Mouse (Mus musculus) embryonic facial prominence, embryonic 14.5 days (tissue): ENCODE results near the gene Rbp4. TPM values are rescaled to one million over a fixed set of nuclear protein-coding genes. Genes with fewer than 3 reads are reported as not detected.

Experiments used
- ATAC-seq: fragments of 200-750 bp; cut with Nextera tagmentation; 2 replicates; pipeline ENCODE4 v1.8.0; 2017; ENCODE audit warnings: low read depth, moderate number of reproducible peaks, moderate TSS enrichment
- DNase-seq: peaks from one replicate; pipeline ENCODE4 v3.0.0-alpha.2; 2015; ENCODE audit warnings: low spot score
- H3K27ac ChIP-seq: fragments of 300-500 bp; sonication (generic); replicated peaks from 2 replicates; pipeline ENCODE4 v1.5.1; 2014; ENCODE audit warnings: low read depth, mild to moderate bottlenecking, low read length, moderate library complexity
- H3K27me3 ChIP-seq: fragments of 300-500 bp; sonication (generic); replicated peaks from 2 replicates; pipeline ENCODE4 v1.6.1; 2014; ENCODE audit warnings: low read length; ENCODE audit not compliant: control insufficient read depth, insufficient read depth
- H3K36me3 ChIP-seq: fragments of 300-500 bp; sonication (generic); 2 replicates; pipeline ENCODE4 v1.6.1; 2014; ENCODE audit warnings: low read length, mixed read lengths; ENCODE audit not compliant: control insufficient read depth, insufficient read depth
- H3K4me1 ChIP-seq: fragments of 300-500 bp; sonication (generic); 2 replicates; pipeline ENCODE4 v1.6.1; 2014; ENCODE audit warnings: antibody characterized with exemption, low read length; ENCODE audit not compliant: control insufficient read depth, insufficient read depth
- H3K4me2 ChIP-seq: fragments of 300-500 bp; sonication (generic); 2 replicates; pipeline ENCODE4 v1.6.1; 2014; ENCODE audit warnings: low read depth, mild to moderate bottlenecking, low read length, moderate library complexity, mixed read lengths
- H3K4me3 ChIP-seq: fragments of 300-500 bp; sonication (generic); 2 replicates; pipeline ENCODE4 v1.5.1; 2014; ENCODE audit warnings: low read depth, mild to moderate bottlenecking, low read length
- H3K9ac ChIP-seq: fragments of 300-500 bp; sonication (generic); 2 replicates; pipeline ENCODE4 v1.6.1; 2014; ENCODE audit warnings: low read depth, mild to moderate bottlenecking, low read length, moderate library complexity, mixed read lengths
- H3K9me3 ChIP-seq: fragments of 300-500 bp; sonication (generic); 2 replicates; pipeline ENCODE4 v1.6.1; 2016; ENCODE audit warnings: low read length; ENCODE audit not compliant: control insufficient read depth
- WGBS: fragments of 180-500 bp; shearing (Covaris S2); extraction: QIAGEN DNeasy Blood & Tissue Kit; methylation state at CpG from one replicate; pipeline ENCODE4 v1.1.7; 2014; 5-methylcytosine and 5-hydroxymethylcytosine counted together
- polyA plus RNA-seq: library from polyadenylated mRNA; unstranded; fragments of >200 nt; fragmentation: Nextera tagmentation; extraction: Ambion mirVana; gene quantifications from 2 replicates; pipeline ENCODE4 v1.2.1, GENCODE M21; 2014

Gene Rbp4
- polyA plus RNA-seq, 1 experiment from 2014 or later: 20.9 TPM

- DNase-seq (no peak), ATAC-seq (peak; percentile 53)
- no peaks in the 10 kb centered on the region for H3K9me3 ChIP-seq
- peaks cover 58% of the 10 kb centered on the region for H3K27me3 ChIP-seq
- no peaks in the 10 kb centered on the region for H3K36me3 ChIP-seq
- peaks cover 4% of the 10 kb centered on the region; the same call in 1 of the 2 replicates for H3K4me1 ChIP-seq
- no peak within 1 kb of the TSS for H3K27ac ChIP-seq
- WGBS: under 1% methylated on average over 74 of the region's 77 CpGs
- H3K4me2 ChIP-seq: peak within 1 kb of the TSS; percentile 55
- peak within 1 kb of the TSS; percentile 34 for H3K4me3 ChIP-seq
- H3K9ac ChIP-seq: peak within 1 kb of the TSS; percentile 14; the same call in 1 of the 2 replicates
Observed at GRCm38 (mm10) chr19:38096858-38097758, 28.0 kb downstream of the Rbp4 start, which contains the start of gene Ffar4. Gene Ffar4 (plus strand): TSS chr19:38097071.

DNA sequence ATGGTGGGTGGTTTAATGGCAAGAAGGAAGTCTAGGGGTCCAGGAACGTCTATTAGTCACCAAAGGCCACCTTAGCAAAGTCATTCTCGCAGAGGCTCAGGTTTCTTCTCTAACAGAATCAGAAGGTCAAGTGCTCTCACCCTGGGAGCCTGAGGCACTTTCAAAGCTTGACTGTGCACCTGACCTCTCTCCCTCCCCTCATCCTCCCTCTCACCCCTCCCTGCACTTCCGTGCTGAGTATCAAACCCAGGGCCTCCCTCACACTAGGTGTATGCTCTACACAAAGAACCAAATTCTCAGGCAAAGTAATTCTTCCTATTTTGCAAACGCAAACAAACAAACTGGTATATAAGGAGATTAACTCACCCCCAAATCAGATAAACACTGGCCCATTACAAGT is 28.9 kb downstream of the Rbp4 start:
- Histone ChIP-seq H3K9ac (no peak overlapping the region), H3K4me1 (peaks cover 4% of the 10 kb centered on the region; the same call in 1 of the 2 replicates), H3K9me3 (no peaks in the 10 kb centered on the region), H3K27me3 (peaks cover 58% of the 10 kb centered on the region), H3K36me3 (no peaks in the 10 kb centered on the region), H3K4me3 (no peak overlapping the region), H3K4me2 (no peak overlapping the region), H3K27ac (no peak overlapping the region)
- WGBS: 4% methylated on average over 4 of the region's 4 CpGs
- DNase-seq: no peak
- no peak for ATAC-seq

DNA sequence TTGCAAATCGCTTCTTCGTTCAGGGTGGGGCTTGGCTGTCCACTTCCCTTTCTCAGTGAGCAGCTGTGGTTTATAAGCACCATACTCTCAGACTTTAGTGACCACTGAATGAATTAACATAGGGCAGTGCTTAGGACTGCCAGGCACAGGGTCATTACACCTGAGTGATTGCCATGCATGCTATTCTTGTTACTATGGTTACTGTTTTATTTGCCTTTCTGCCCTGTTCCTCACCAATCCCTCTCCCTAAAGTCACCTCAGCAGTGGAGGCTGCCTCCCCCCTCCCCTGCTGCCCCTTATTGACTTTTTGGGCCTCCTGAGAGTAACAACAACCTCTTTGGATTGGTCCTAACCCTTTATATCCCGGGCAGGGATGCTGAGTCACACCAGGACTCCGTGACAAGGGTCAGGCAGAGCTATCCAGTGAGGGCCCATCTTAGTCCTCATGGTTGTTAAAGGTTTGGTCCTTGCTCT is 33.5 kb downstream of the Rbp4 start:
- DNase-seq: no peak
- H3K4me2 ChIP-seq: no peak overlapping the region
- WGBS: 59% methylated on average over 4 of the region's 4 CpGs
- no peak overlapping the region for H3K27ac ChIP-seq
- H3K4me3 ChIP-seq: no peak overlapping the region
- H3K36me3 ChIP-seq: no peaks in the 10 kb centered on the region
- no peak overlapping the region for H3K9ac ChIP-seq
- no peaks in the 10 kb centered on the region for H3K9me3 ChIP-seq
- no peaks in the 10 kb centered on the region for H3K4me1 ChIP-seq
- no peak for ATAC-seq
- H3K27me3 ChIP-seq: peaks cover 26% of the 10 kb centered on the region

GRCm38 (mm10) chr19:38089358-38089757 is 35.7 kb downstream of the Rbp4 start:
- H3K27ac ChIP-seq: no peak overlapping the region
- no peak for ATAC-seq
- no peak overlapping the region for H3K4me2 ChIP-seq
- H3K27me3 ChIP-seq: peaks cover 6% of the 10 kb centered on the region
- H3K36me3 ChIP-seq: no peaks in the 10 kb centered on the region
- no peak overlapping the region for H3K4me3 ChIP-seq
- no peaks in the 10 kb centered on the region for H3K4me1 ChIP-seq
- DNase-seq: no peak
- H3K9ac ChIP-seq: no peak overlapping the region
- no peaks in the 10 kb centered on the region for H3K9me3 ChIP-seq
- WGBS: 68% methylated on average over 8 of the region's 8 CpGs

DNA sequence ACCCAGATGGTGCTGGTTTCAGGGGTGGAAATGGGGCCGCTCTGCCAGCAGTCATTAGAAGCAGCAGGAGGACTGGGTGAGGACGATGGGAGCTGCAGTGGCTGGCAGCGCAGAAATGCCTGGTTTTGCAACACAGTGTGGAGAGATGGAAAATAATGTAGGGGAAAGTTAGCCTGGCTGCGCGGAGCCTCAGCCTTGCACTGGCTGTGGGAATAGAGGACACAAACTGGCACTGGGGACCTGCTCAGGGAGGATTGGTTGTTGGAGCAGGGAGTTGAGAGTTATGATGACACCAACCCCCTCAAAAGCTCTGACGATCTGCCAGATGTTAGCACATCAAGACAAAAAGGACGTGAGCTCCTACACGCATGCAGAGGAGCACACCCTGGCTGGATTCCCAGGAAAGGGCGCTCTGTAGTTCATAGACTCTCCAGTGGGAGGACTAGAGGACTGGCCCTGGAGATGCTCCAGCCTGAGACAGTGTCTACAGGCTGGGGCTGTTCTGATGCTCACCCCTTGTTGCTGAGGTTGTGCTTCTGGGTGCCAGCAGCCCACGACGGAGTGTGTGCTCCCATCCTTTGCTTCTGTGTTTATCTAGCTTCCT is 38.0 kb downstream of the Rbp4 start:
- peak; percentile 68 for DNase-seq
- WGBS: 57% methylated on average over 10 of the region's 11 CpGs
- H3K4me2 ChIP-seq: no peak overlapping the region
- no peak overlapping the region for H3K4me3 ChIP-seq
- no peaks in the 10 kb centered on the region; the same call in 1 of the 2 replicates for H3K27me3 ChIP-seq
- no peaks in the 10 kb centered on the region for H3K36me3 ChIP-seq
- 0 out of 2 replicates have a peak overlapping the region, but pooled peaks have one; percentile 10 for H3K9ac ChIP-seq
- ATAC-seq: peak; percentile 70; the same call in 1 of the 2 replicates
- no peak overlapping the region for H3K27ac ChIP-seq
- no peaks in the 10 kb centered on the region for H3K9me3 ChIP-seq
- H3K4me1 ChIP-seq: no peaks in the 10 kb centered on the region

DNA sequence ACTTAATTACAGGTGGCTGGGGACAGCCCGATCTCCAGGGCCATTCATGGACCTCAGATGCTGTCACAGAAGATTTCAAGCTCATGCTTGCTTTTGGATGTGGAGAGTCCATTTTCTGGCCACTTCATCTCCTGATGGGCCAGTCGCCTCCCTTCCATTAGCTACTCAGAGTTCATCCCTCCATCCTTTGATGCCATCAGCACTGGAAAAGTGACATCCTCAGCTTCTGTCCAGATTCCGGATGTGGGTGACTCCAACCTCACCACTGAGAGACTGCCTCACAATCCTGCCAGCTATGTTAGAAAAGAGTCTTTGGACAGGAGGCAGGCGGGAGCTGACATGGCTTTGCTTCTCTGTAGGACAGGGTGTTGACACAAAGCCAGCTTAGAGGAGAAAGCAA is 39.2 kb downstream of the Rbp4 start:
- Histone ChIP-seq H3K9me3 (no peaks in the 10 kb centered on the region), H3K27me3 (no peaks in the 10 kb centered on the region; the same call in 1 of the 2 replicates), H3K4me2 (no peak overlapping the region), H3K9ac (no peak overlapping the region), H3K4me1 (no peaks in the 10 kb centered on the region), H3K4me3 (no peak overlapping the region), H3K27ac (no peak overlapping the region), H3K36me3 (no peaks in the 10 kb centered on the region)
- no peak for DNase-seq
- ATAC-seq: no peak
- WGBS: 87% methylated on average over 4 of the region's 4 CpGs

DNA sequence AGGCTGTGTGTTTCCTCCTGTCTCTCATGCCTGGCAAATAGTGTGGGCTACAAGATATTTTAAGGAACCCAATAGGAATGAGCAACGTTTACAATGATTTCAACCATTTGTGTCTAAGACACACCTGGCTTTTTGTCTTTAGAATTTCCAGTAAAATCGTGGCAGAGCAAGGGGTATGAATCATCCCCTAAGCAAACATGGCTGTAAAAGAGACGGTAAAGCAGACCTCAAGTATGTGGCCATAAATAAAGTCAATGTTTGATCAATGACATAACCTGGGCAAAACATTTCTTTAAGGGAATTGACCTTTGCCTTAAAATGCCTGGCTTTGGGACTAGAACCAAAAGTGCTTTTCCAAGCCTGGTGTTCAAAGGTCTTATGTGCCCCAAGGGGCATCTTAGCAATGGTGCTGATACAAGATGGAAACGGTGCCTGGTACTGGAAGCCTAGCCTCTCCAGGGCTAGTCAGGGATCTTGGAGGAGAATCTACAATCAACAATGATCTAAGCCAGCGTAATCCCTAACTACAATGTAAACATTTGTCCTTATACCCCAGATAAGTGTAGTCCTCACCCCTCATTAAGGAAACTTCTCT is 42.1 kb downstream of the Rbp4 start:
- H3K4me3 ChIP-seq: no peak overlapping the region
- ATAC-seq: no peak
- no peak overlapping the region for H3K9ac ChIP-seq
- H3K4me2 ChIP-seq: no peak overlapping the region
- no peaks in the 10 kb centered on the region; the same call in 1 of the 2 replicates for H3K27me3 ChIP-seq
- H3K9me3 ChIP-seq: no peaks in the 10 kb centered on the region
- H3K4me1 ChIP-seq: no peaks in the 10 kb centered on the region
- 68% methylated on average over 5 of the region's 5 CpGs for WGBS
- no peak for DNase-seq
- H3K36me3 ChIP-seq: no peaks in the 10 kb centered on the region
- no peak overlapping the region for H3K27ac ChIP-seq

DNA sequence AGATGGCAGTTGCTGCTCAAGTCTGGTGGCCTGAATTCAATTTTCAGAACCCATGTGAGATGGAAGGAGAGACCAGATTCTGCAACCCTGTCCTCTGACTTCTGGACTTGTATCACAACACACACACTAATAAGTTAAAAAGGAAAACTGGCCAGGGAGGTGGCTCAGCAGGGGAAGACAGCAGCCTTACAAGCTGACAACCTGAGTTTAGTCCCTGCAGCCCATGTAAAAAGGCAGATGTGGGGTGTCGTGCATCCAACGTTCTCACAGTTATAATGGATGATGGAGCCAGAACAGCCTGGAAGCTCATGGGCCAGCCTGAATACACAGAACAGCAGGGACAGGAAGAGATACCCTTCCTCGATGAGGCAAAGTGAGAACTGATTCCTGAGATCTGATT is 43.7 kb downstream of the Rbp4 start:
- no peaks in the 10 kb centered on the region for H3K27me3 ChIP-seq
- no peaks in the 10 kb centered on the region for H3K4me1 ChIP-seq
- WGBS: 68% methylated on average over 3 of the region's 3 CpGs
- H3K36me3 ChIP-seq: no peaks in the 10 kb centered on the region
- no peak overlapping the region for H3K4me3 ChIP-seq
- no peak overlapping the region for H3K27ac ChIP-seq
- ATAC-seq: no peak
- H3K9me3 ChIP-seq: no peaks in the 10 kb centered on the region
- no peak overlapping the region for H3K9ac ChIP-seq
- no peak for DNase-seq
- H3K4me2 ChIP-seq: no peak overlapping the region
